Mouse (Mus musculus) gastrocnemius, postnatal 36 days (tissue): ENCODE data around the gene Lrch4. TPM values are rescaled to one million over a fixed set of nuclear protein-coding genes. Genes with fewer than 3 reads are reported as not detected.
"Not testable (repeated sequence)": the region's sequence is repeated elsewhere in the genome, so short reads cannot be mapped to it uniquely, and the experiment has no call there.

ENCODE experiments used
- DNase-seq, 2 experiments: peaks; one replicate each; pipeline ENCODE4 v3.0.0; 2022
- intact Hi-C: fragments of 180-260 bp; cut with DNase I; formaldehyde crosslinking; loops from one replicate; pipeline ENCODE4 v1.15.1; 2025
- total RNA-seq, 2 experiments: library from RNA; stranded (reverse); gene quantifications; 2 replicates each; pipeline ENCODE4 v1.2.3; 2021

The Lrch4 gene
- total RNA-seq, 2 experiments from 2014 or later = 13.6 to 13.8 TPM

- intact Hi-C loops = no loop called here
Observed at GRCm38 (mm10) chr5:137610548-137611244, 18.2 kb upstream of the Lrch4 start.

GRCm38 (mm10) chr5:137611245-137611602 is 17.7 kb upstream of the Lrch4 start:
- intact Hi-C loops = no loop called here
- peak; percentile 65 to 87 for DNase-seq

More at GRCm38 (mm10) chr5:137610548-137611244, 18.2 kb upstream of the Lrch4 start:
- DNase-seq = peak; percentile 70 to 91

- intact Hi-C loops = no loop called here
- DNase-seq = no peak
Observed at GRCm38 (mm10) chr5:137613076-137613475, 15.8 kb upstream of the Lrch4 start.

DNA sequence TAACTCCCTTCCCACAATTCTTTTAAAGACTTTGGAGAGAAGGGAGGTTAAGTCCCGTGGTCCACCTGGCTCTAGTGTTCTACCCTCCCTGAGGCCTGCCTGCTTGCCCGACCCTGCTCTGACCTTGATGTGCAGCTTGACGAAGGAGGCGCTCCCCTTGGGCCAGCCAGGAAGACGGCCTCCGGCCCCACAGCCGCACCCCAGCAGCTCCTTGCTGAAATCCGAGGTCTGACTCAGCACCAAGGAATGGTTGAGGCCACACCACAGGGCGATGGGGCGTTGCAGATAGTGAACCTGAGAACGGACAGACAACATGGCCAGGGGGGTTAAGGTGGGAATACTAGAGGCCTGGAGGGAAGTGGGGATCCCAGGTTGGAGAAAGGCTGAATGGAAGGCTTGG is 15.4 kb upstream of the Lrch4 start, which contains the start of gene Pcolce:
Gene Pcolce (minus strand): TSS at position 235 of the 400 bp plus-strand sequence.
- intact Hi-C loops = no loop called here
- DNase-seq = peak; percentile 45 to 46

- DNase-seq, intact Hi-C loops: not testable (repeated sequence)
Observed at GRCm38 (mm10) chr5:137614921-137615320, 14.0 kb upstream of the Lrch4 start.

DNA sequence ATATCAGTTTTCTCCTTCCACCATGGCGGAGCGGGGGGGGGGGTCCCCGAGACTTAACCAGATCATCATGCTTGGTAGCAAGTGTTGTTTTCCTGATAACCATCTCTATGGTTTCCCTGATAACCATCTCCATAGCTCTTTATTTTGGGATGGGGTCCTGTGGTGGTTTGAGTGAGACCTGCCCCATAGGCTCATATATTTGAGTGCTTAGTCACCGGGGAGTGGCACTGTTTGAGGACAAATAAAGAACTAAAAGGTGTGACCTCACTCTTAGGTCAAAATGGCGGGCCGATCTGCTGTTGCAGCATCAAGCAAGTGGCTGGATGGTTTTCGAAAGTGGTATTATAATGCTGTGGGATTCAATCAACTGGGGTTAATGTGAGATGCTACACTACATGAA is 13.6 kb upstream of the Lrch4 start:
- no peak for DNase-seq
- intact Hi-C loops = no loop called here

- DNase-seq = no peak
- intact Hi-C loops = no loop called here
Observed at GRCm38 (mm10) chr5:137623937-137624530, 4.9 kb upstream of the Lrch4 start.

DNA sequence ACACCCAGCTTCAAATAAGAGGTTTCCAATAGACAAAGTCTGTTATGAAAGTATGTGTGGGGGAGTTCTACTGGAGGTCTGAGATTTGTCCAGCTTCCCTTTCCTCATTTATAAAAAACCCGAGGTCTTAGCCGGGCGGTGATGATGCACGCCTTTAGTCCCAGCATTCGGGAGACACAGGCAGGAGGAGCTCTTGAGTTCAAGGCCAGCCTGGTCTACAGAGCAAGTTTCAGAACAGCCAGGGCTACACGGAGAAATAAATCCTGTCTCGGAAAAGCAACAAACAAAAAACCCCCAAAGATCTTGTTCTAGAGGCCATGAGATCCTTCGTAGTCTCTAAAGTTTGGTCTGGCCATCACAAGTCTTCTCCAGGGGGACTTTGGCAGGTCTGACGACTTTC is 930 bp upstream of the Lrch4 start:
- intact Hi-C loops = no loop called here
- no peak for DNase-seq

DNA sequence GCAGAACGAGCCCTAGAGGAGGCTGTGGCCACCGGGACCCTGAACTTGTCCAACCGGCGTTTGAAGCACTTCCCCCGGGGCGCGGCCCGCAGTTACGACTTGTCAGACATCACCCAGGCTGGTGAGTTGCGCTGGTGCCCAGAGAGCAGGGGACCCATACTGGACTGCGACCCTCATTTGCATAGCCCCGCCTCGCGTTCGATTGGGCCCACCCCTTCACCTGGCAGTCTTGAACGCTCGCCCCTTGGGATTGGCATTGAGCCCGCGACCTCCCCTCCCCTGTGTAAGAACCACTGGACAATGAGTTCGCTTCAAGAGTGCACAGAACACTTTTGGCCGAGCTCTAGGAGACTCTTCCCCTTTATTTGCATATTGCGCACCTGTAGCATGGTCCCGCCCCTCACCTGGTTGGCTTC is 393 bp downstream of the Lrch4 start:
- intact Hi-C loops = no loop called here
- no peak for DNase-seq

GRCm38 (mm10) chr5:137629906-137630545 is 1.1 kb downstream of the Lrch4 start:
- no peak for DNase-seq
- intact Hi-C loops = no loop called here

GRCm38 (mm10) chr5:137630602-137631001 is 1.7 kb downstream of the Lrch4 start:
- no peak for DNase-seq
- intact Hi-C loops = no loop called here

- no peak for DNase-seq
- intact Hi-C loops = no loop called here
Observed at GRCm38 (mm10) chr5:137631171-137631570, 2.2 kb downstream of the Lrch4 start.

- DNase-seq = no peak
- intact Hi-C loops = no loop called here
Observed at GRCm38 (mm10) chr5:137631591-137631990, 2.7 kb downstream of the Lrch4 start.

- intact Hi-C loops = no loop called here
- no peak for DNase-seq
Observed at GRCm38 (mm10) chr5:137633397-137634084, 4.6 kb downstream of the Lrch4 start.

DNA sequence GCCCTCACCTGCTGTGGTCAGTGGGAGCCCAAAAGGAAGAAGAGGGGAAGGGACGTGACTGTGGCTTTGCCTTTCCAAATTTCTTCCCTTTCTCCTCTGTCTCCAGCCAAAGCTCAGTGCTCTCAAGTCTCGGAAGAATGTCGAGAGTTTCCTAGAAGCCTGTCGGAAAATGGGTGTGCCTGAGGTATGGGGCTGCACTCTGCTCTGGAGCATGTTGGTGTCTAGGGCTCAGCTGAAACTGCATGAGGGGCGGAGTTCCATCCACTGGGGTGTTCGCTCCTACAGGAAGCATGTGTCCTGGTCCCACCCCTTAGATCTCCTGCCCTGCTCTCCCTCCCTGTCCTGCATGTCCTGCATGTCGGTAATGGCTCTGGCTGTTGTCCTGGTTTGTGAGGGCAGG is 10.6 kb downstream of the Lrch4 start:
- intact Hi-C loops = no loop called here
- DNase-seq = no peak

GRCm38 (mm10) chr5:137641054-137641453 is 12.1 kb downstream of the Lrch4 start, which contains the start of gene Sap25:
TSS of gene Sap25 (plus strand) at chr5:137641334.
- intact Hi-C loops = no loop called here
- no peak for DNase-seq

- intact Hi-C loops = no loop called here
- DNase-seq = no peak
Observed at GRCm38 (mm10) chr5:137642886-137643285, 14.0 kb downstream of the Lrch4 start.

DNA sequence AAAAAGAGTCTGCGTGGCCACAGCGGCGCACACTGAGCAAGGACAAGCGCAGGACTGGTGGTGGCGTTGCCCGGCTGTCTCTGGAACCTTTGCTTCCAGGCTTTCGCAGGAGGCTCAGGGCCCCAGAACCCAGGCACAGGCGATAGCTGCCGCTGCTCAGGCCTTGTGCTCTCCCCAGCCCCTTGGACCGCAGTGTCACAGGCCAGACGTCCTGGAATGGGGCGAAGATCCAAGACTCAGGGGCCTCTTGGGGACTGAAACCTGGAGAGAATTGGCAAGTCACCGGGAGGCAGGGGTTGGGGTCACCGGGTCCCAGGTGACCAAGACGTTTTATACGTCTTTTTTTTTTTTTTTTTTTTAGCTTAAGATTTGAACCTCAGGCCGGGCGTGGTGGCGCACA is 15.6 kb downstream of the Lrch4 start:
- intact Hi-C loops = no loop called here
- DNase-seq = no peak

DNA sequence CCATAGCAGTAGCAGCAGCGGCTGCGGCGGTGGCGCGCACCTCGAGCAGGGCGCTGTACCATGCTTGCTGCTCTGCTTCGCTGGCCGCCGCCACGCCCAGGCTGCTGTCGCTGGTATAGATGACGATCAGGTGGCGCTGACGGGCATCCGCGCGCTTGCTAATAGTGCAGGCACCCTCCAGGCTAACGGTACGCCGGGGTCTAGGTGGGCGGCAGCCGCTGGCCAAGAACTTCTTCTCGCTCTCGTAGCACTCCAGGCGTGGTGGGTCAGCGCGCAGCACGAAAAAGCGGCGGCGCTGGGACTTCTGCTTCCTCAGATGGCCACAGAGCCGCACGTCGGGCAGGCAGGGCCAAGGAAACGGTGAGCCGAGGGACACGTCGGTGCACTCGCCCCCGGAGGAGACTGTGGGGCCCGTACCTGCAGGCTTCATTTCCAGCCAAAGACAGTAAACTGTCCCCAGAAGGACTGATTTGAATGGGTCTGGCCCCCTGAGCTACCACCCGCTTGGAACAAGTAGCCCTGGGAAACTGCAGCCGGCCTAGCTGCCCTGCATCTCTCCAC is 16.2 kb downstream of the Lrch4 start:
- intact Hi-C loops = no loop called here
- DNase-seq = no peak

GRCm38 (mm10) chr5:137645652-137646091 is 16.8 kb downstream of the Lrch4 start, which contains the start of gene Irs3:
TSS of gene Irs3 (minus strand) at chr5:137645714.
- intact Hi-C loops = no loop called here
- DNase-seq = peak in 1 of 2 experiments; percentile 34
